Mouse (Mus musculus): ENCODE data around the gene Smagp.
"Not testable (repeated sequence)": the region's sequence is repeated elsewhere in the genome, so short reads cannot be mapped to it uniquely, and the experiment has no call there.

The Smagp gene

DNA sequence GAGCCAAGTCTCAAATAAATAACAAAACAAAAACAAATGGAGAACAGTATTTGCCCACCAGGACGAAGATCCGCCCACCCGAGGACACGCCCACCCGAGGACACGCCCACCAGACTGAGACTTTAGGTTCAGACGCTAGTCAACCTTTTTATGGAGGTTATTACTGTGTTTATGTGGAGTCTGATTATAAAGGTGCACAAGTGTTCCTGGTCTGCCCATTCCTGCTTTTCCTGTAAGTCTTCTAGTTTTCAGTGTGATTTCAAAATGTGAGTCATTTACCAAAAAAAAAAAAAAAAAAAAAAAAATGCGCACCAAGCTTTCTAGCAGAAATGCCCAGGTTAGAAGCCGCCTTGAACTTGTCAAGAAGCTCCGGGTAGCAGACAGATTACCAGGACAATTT lies 9.5 kb downstream of the Smagp start:
- no peak for DNase-seq (ENCODE audit: low spot score in 2 of 2)

DNA sequence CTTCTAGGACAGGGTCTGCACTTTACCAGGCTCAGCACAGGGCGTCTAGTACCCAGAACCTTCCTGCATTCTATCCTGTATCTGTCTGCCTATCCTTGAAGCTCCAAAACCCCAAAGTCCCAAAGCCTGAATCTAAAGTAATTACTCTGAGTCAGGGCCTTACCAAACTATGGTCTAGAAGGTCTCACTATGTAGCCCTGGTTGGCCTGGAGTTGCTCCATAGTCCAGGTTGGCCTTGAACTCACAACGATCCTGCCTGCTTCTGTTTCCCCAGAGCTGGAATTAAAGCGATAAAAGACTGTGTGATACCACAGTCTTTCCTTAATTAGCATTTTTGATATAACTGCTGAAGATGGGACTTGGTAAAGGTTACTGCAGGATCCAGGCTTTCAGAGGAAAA lies 12.3 kb downstream of the Smagp start:
- DNase-seq (ENCODE audit: low spot score in 2 of 2), result no peak

DNA sequence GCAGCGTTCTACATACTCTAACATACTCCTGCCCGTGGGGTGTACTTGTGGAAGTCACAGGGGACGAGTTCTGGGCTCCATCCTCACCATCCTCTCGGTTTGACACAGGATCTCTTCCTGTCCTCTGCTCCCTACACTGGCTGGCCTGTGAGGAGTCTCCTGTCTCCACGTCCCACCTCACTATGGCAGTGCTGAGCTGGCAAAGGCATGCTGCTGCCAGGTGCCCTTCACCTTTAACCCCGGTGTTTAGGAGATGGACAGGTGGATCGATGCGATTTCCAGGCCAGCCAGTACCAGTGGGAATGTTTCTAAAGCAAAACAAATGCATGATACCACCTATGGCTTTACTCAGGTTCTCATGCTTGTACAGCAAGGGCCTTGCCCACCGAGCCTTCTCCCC lies 13.0 kb downstream of the Smagp start:
- no peak for DNase-seq (ENCODE audit: low spot score in 2 of 2)

DNA sequence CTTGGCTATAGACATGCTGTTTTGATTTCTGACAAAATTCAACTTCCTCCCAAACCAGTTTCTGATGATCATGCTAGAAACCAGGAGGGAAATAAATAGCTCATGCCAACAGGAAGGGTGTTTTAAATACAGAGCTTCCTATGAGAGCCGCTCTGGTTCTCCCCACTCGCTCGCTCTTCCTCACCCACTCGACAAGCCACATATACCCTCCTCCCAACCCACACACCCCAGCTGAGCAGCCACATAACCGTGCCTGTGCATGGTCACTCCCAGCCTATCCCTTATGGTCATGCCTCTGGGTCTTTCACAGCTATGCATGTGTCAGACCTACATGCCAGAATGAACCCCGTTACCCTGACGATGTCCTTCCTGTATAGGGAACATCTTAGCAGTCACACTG lies 14.6 kb downstream of the Smagp start:
- no peak for DNase-seq (ENCODE audit: low spot score in 2 of 2)

DNA sequence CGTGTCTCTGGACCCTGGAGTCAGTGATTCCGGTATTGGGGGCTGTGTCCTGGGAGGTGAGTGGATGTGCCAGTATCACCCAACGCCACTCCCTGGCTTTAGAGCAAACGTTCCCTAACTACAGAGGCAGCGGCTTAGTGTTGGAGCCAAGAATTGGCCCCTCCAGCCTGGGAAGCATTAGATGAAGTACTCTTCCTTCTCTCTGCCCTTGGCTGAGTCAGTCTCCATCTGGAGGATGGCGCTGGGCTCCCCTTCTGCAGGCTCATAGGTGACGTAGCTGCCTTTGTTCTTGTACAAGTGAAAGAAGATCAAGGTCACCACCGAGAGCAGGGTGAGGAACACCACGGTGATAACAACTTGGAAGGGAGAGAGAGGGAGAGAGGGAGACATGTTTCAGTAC lies 15.1 kb downstream of the Smagp start:
- DNase-seq (ENCODE audit: low spot score in 2 of 2), result not testable (repeated sequence)

DNA sequence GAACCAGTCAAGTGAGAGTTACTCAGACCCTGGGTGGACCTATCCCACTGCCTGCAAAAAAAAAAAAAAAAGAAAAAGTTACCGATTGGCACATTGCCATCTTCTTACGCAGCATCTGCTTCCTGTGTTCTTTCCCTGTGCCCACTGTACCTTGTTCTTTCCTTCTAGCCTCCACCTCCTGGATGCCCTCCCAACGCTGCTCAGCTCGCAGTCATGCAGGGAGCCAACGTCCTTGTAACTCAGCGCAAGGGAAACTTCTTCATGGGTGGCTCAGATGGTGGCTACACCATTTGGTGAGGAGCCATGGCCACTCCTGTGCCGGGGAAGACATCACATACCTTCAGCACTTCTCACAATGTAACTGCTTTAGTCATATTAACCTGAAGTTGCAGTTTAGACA lies 17.5 kb downstream of the Smagp start:
- DNase-seq (ENCODE audit: low spot score in 2 of 2), result no peak

DNA sequence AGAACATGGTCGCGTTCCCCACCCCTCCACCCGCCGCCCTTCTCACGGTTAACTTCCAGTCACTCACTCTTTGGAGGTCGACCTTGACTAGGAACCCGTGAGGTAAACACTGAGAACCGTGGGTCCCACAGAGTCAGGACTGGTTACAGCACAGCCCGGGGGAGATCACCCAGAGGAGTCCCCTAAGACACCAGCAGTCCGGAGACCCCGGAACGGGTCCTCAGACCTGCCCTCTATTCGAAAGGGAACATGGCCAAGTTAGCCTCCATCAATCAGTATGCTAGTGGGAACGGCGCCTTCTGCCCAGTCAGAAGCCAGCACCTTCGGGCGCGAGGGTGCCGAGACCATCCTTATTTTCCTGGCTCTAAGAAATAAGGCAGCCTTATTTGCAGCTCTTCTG lies 20.5 kb downstream of the Smagp start:
- no peak for DNase-seq (ENCODE audit: low spot score in 2 of 2)

DNA sequence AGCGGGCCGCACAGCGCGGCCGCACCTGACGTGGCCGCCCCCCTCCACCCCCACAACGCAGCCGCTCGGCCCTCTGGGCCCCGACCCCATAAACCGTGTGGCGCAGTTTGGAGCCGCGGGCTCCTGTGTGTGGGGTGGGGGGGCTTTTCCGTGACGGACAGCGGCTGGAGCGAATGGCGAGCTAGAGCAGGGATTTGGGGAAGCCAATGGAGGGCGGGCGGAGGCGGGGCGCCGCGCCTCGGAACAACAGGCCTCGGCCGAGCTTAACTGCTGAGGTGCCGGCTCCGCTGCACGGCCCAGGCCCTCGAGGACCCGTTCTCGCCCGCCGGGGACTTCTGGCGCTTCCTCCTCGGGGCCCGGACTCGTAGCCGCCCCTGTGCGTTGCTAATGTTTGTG lies 20.9 kb downstream of the Smagp start:
- peak; percentile 89 to 96 for DNase-seq (ENCODE audit: low spot score in 2 of 2)

DNA sequence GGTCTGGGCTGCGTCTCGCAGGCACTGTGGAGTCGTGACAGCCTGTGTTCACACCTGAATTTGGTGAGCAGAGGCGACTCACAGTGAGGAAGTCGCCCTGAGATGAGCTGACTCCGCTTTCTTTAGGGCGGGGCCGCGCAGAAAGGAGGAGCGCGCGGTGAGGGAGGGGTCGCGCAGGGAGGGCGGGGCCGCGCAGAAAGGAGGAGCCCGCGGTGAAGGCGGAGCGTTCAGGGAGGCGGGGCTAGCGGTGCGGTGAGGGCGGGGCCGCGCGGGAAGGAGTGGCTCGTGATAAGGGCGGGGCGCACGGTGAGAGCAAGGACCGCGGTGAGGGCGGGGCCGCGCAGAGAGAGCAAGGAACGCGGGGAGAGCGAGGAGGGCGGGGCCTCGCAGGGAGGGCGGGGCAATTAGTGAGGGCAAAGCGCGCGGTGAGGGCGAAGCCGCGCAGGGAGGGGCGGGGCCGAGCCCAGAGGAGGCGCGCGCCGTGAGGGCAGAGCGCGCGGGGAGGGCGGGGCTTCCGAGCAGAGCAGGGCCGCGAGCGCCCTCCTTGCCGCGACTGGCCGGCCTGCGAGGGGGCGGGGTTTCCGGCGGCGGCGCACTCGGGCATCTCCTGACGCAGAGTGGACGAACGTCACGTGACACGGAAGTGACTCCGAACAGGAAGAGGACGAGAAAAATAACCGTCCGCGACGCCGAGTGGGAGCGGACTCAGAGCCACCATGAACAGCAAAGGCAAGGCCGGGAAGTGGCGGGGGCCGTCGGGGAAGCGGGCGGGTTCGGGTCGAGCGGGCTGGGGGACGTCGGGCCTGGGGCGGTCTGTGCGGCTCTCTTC lies 21.5 kb downstream of the Smagp start, which contains the start of gene Dazap2:
Dazap2 (plus strand) TSS at position 354 of the 829 bp plus-strand sequence.
- DNase-seq (ENCODE audit: low spot score in 2 of 2), result peak; percentile 100

DNA sequence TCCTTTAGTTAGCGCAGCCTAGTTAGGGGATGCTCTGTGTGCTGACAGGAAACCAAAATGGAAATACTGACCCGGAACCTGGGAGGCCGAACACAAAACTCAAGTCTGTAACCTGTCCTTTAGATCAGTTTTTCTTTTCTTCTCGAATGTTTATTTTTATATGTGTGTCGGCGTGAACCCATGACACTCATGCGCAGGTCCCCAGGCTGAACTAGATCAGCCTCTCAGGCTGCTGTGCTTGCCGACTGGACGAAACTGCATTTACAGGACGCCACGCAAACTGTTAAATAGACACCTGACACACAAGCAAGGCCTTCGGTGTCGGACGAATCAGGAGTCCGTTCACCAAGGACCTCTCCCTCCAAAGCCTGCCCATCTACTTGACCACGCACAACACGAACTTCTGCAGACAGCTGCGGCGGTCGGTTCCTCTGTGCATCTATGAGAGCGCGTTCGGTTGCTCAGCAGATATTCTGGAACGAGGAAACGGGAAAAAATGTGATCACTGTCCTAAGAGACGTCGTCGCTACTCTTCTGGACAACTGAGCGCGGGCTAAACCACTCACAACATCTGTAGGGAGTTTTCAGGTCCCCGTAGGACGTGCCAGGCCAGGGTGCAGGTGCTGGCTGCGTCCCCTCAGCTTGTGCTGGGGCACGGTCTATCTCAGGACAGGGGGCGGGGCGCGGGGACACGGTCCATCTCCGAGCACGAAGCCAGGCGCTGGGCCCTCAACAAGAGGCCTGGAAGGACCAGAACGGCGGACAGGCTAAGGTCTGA lies 22.3 kb downstream of the Smagp start:
- DNase-seq (ENCODE audit: low spot score in 2 of 2), result no peak

DNA sequence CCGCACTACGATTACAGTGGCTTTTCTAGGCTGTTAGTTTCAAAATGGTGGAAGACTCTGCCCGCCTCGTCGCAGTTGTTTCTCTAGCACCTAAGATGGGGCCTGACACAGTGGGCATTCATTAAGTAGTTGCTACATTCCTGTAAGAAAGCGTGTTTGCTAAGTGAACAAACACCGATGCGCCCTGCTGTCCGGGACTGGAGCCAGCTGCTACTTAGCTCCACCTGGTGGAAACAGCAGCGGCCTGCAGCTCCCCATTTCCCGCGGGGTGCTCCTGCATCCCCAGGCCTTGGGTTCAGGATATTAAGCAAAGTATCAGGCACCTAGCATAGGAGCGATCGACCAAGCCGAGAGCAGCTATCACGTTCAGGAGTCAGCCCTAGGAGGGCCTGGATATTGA lies 23.2 kb downstream of the Smagp start:
- peak; percentile 78 to 88 for DNase-seq (ENCODE audit: low spot score in 2 of 2)

DNA sequence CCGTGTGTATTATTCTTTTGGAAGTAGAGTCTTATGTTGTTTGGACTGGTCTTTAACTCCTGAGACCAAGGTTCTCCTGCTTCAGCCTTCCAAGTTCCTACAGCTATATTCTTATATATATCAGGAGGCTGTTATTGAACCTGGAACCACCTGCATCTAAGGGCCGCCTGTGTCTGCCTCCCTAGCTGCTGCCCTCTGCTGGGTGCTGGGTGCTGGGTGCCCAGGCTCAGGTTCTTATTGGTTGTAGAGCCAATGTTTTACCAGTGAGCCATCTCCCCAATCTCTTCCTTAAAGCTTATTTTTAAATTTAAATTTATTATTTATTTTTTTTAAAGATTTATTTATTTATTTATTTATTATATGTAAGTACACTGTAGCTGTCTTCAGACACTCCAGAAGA lies 24.3 kb downstream of the Smagp start:
- DNase-seq (ENCODE audit: low spot score in 2 of 2), result no peak

DNA sequence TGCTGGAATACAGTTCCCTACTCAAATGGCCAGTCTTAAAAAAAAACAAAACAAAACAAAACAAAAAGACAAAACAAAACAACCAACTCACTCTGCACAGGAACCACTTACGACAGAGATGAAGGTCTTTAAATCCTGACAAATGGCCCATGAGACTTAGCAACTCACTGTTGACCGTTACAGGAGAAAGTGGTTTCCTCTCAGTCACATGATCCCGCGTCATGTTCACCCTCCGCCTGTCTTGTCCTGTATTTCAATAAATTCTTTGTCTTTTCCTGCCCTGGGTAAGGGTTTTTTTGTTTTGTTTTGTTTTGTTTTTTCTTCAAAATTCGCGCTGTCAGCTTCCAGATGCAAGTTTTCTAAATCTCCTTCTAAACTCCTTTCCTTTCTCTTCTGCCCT lies 24.8 kb downstream of the Smagp start:
- no peak for DNase-seq (ENCODE audit: low spot score in 2 of 2)

DNA sequence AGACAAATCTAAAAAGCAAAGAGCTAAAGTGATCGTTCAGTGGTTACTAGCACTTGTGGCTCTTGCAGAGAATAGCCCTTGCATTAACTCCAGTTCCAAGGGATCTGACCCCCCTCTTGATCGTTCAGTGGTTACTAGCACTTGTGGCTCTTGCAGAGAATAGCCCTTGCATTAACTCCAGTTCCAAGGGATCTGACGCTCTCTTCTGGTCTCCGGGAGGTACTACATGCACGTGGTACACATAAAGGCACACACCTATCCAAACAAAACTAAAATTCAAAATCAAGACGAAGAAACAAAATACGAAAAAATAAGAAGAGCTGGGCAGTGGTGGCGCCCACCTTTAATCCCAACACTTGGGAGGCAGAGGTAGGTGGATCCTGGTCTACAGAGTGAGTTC lies 30.1 kb downstream of the Smagp start:
- not testable (repeated sequence) for DNase-seq (ENCODE audit: low spot score in 2 of 2)

DNA sequence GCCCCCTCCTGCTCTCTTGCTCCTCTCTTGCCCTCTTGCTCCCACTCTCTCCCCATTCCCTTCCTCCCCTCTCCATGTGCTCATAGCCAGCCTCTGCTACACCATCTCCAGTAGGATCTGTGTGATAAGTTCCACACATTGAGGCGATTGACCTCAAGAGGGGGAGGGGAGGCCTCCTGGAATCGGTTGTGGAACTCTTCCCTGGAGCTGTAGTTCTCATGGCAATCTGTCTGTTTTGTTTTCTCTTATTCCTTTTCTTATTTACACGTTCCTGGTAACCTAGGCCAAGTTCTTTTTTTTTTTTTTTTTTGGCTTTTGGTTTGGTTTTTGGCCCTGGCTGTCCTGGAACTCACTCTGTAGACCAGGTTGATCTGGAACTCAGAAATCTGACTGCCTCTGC lies 35.1 kb downstream of the Smagp start:
- DNase-seq (ENCODE audit: low spot score in 2 of 2), result no peak

DNA sequence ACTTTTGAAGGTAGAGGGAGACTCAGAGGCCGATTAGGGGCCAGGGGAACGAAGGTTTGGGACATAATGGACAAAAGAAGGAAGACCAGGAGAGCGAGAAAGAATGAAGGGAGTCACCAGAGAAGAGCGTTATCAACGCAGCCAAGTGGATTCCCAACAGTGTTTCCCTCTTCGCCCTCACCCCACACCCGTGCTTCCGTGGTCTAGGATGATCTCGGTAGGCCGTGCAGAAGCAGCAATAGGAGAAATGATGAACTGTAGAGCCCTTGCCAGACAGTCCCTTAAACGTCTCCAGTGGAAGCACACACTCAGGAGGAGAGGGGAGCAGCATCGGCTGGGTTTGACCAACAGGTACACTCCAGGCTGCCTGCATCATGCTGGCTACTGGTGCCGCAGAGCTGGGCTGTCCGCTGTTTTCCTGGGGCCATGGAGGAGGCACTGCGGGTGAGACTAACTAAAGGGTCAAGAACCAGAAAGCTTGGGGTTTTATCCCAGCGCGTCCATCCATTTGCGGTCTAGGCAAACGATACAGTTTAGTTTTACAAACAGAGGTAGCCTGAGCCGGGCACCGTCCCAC lies 36.0 kb downstream of the Smagp start:
- DNase-seq (ENCODE audit: low spot score in 2 of 2), result no peak

DNA sequence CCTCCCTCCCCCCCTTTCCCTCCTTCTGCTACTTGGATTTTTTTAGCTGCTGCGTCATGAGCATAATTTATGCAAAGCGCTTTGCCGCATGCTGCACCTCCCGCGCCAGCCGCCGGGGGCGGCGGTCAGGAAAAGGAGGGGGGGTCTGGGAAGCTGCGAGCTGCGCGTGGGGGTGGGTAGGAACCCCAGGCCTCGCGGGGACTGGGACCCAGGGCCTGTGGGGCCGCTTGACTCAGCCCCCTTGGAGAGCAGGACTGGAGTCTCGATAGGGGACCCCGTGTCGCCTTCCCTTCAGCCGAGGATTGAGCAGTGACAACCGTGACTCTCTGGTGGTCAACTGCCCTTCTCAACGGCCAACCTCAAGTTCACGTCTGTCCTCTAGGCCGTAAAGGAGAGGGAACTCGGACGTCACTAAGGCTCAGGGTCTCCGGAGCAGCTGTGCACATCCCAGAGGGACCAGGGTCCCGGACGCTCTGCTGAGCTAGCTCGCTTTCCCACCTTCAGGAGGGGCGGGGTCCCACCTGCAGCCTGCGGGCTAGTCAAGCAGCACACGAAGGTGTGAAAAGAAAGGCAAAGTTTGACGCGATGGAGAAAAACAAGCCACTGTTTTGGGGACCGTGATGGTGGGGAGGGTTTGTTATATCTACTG lies 36.6 kb downstream of the Smagp start:
- peak; percentile 55 to 82 for DNase-seq (ENCODE audit: low spot score in 2 of 2)

DNA sequence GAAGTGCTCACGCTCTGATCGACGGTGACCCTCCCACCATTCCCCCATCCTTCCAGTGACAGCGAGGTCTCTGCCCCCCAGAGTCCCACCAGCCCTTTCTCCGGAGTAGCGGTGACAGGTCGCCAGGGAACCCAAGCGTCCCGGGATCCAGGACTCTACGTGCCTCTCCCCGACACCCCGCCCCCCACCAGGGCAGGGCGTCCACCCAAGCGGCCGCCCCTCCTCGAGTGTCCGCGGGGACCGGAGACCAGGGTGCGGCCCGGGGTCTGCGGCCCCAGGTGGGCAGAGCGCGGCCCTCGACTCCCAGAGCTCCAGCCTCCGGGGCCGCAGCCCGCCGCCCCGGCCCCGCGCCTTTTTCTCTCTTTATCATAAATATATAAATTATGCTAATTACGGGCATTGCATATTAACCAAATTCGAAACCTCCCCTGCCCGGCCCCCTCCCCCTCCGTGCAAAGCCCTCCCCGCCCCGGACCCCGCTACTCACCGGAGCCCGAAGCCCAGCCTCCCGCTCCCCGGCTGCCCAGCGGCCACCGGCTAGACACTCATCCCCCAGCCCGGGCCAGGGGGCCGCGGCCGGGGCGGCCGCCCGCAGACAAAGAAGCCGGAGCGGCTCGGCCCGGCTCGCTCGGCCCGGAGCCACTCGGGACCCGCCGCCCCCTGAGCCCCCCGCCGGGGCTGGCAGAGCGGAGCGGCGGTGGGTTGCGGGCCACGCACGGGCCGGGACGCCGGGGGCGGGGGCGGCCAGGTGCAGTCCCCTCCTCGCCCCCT lies 37.3 kb downstream of the Smagp start, which contains the start of gene Pou6f1:
Pou6f1 (minus strand) TSS at position 709 of the 771 bp plus-strand sequence.
- DNase-seq (ENCODE audit: low spot score in 2 of 2), result peak in 1 of 2 experiments; percentile 70

DNA sequence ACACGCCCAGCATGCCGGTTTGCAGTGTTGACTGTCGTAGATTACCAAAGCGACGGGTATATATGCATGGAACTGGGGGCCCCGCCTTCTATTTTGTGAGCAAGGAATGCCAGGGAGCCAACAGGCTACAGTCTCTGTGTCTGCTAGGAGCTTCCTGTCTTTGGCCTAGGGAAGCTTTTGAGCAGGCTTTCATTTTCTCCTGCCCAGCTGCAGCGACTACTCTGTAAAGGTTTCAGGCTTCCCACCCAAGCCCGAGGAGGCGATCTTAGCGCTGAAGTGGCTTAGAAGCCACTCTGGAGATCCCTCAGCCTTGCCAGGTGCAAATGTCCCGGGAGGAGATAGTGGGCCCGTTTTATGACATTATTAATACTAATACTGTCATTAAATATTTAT lies 37.9 kb downstream of the Smagp start:
- DNase-seq (ENCODE audit: low spot score in 2 of 2), result no peak

DNA sequence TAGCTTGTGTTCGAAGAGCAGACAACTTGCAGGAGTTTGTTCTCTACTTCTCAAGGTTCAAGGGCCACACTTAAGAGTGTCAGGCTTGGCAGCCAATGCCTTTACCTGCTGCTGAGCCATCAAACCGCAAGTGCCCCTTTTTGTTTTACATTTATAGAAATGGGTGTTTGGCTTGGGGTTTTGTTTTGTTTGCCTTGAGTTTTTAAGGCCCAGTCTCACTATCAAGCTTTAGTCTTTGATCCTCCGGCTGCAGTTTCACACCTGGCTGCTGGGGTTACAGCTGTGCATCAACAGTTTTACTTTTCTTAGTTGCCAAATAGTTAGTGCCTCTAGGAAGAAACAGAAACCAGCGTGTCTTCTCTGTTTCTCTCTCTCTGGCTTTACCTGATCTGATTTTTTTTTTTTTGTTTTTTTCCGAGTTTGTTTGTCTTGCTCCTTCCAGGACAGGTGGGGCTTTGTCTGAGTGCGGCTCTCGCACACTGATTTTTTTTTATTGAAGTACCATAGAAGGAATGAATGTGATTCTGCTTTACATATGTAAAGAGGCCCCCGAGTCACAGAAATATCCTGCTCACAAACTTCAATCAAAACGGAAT lies 38.4 kb downstream of the Smagp start:
- DNase-seq (ENCODE audit: low spot score in 2 of 2), result no peak

DNA sequence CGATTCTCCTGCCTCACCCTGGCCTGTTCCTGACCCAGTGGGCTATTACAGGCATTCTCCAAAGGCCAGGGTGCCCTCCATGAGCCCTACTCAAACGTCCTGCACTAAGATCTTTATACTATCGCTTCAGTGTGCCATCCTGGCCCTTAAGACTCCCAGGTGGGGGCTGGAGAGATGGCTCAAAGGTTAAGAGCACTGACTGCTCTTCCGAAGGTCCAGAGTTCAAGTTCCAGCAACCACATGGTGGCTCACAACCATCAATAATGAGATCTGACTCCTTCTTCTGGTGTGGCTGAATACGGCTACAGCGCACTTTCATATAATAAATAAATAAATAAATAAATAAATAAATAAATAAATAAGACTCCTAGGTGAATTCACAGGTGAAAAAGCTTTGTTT lies 43.9 kb downstream of the Smagp start:
- DNase-seq (ENCODE audit: low spot score in 2 of 2), result no peak
